19 mouse cellular contexts compared by ENCODE assay signal in genomic region chr2:143003341-143003740, GRCm38 (mm10).
"Had no signal": no experiment of that assay in that cellular context is flagged by ENCODE, and none has a peak within 500 bp of the region (broad histone marks: within the 10 kb centered on the region; RNA-seq: fewer than 3 reads in every experiment).

No protein-coding gene starts in this region.

- DNase-seq: kidney, adult 11 months; kidney, adult 8-10 months; kidney, postnatal 10 days; kidney, postnatal 36 days; left cerebral cortex, postnatal 4 days; liver, postnatal 0 days; lung, embryonic 14.5 days; thymus, adult 18-20 months; thymus, postnatal 36 days had no signal

- H3K27me3 ChIP-seq: kidney, embryonic 15.5 days; limb, embryonic 12.5 days; limb, embryonic 15.5 days; midbrain, embryonic 13.5 days; neural tube, embryonic 15.5 days had no signal

- H3K4me1 ChIP-seq: kidney, embryonic 15.5 days; limb, embryonic 12.5 days; limb, embryonic 15.5 days; midbrain, embryonic 13.5 days; neural tube, embryonic 15.5 days had no signal

- ATAC-seq: liver, postnatal 0 days; lung, postnatal 0 days; midbrain, embryonic 13.5 days had no signal

- H3K4me2 ChIP-seq: kidney, embryonic 15.5 days; limb, embryonic 12.5 days; limb, embryonic 15.5 days; liver, embryonic 11.5 days; lung, embryonic 14.5 days; midbrain, embryonic 13.5 days; neural tube, embryonic 15.5 days had no signal

- H3K4me3 ChIP-seq: kidney, embryonic 15.5 days; limb, embryonic 12.5 days; limb, embryonic 15.5 days; midbrain, embryonic 13.5 days; myocyte; neural tube, embryonic 15.5 days had no signal

- H3K27ac ChIP-seq: kidney, embryonic 15.5 days; limb, embryonic 12.5 days; limb, embryonic 15.5 days; liver, embryonic 14.5 days; macrophage; midbrain, embryonic 13.5 days; neural tube, embryonic 15.5 days had no signal

- H3K36me3 ChIP-seq: kidney, embryonic 15.5 days; limb, embryonic 12.5 days; limb, embryonic 15.5 days; midbrain, embryonic 13.5 days; neural tube, embryonic 15.5 days had no signal

- H3K9ac ChIP-seq: kidney, embryonic 15.5 days; limb, embryonic 12.5 days; limb, embryonic 15.5 days; liver, embryonic 14.5 days; liver, postnatal 0 days; lung, embryonic 14.5 days; midbrain, embryonic 13.5 days; neural tube, embryonic 15.5 days had no signal

- H3K9me3 ChIP-seq: kidney, embryonic 15.5 days; limb, embryonic 12.5 days; limb, embryonic 15.5 days; midbrain, embryonic 13.5 days; neural tube, embryonic 15.5 days had no signal
